Comparison of ENCODE assay signal across 10 mouse cellular contexts in the genomic region with DNA sequence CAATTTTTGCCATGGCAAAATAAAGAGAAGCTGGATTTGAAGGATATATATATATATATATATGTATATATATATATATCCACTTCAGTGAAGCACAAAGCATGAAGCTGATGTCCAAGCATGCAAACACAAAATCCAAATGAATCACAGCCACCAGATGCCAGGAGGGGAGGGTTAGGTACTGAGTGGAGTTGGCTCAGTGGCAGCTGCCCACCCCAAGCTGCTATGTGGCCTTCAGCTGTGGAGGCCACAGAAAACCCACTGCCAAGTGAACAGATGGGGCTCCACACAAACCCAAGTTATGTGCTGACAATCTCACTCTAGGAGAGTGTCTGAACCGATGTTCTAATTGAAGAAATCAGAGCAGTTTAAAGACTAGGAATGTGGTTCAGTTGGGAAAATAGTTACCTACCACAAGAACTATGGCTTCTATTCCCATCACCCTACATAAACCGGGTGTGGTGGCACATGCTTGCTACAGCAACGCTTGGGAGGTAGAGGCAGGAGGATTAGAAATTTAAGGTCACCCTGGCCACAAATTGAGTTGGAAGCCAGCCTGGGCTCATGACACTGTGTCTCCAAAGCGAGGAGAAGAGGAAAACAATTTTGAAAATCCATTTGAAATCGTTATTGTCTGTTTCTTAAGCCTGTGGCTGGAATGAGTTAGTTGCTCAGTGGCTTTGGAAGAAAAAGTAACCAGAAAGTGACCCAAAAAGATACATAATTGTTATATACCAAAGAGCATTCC.
DNase-seq lines count a peak whose midpoint lies in the region; ATAC-seq and TF ChIP-seq lines count a peak whose summit lies in the region.
"Had no signal": no experiment of that assay in that cellular context is flagged by ENCODE, and none has a peak within 500 bp of the region (broad histone marks: within the 10 kb centered on the region; RNA-seq: fewer than 3 reads in every experiment).

No protein-coding gene starts in this region.

- no peaks in the 10 kb centered on the region for H3K27me3 ChIP-seq in cerebellum, adult 2 months (ENCODE audit: control insufficient read depth, insufficient read depth, low read length)
- no peaks in the 10 kb centered on the region for H3K27me3 ChIP-seq in stomach, postnatal 0 days (ENCODE audit: control insufficient read depth, insufficient read depth, low read length)
- no peaks in the 10 kb centered on the region for H3K27me3 ChIP-seq in forebrain, embryonic 15.5 days
- H3K27me3 ChIP-seq: midbrain, embryonic 12.5 days had no signal

- H3K4me3 ChIP-seq in cerebellum, adult 2 months (replicated peaks; ENCODE audit: insufficient read depth, low read depth, low read length): no peak overlapping the region
- H3K4me3 ChIP-seq in layer of hippocampus, adult 2 months: no peak overlapping the region
- H3K4me3 ChIP-seq in stomach, postnatal 0 days (ENCODE audit: low read depth, low read length): no peak overlapping the region
- no peak overlapping the region for H3K4me3 ChIP-seq in forebrain, embryonic 15.5 days
- H3K4me3 ChIP-seq: midbrain, embryonic 12.5 days had no signal

- H3K36me3 ChIP-seq in stomach, postnatal 0 days (ENCODE audit: control insufficient read depth, insufficient read depth, low read length): no peaks in the 10 kb centered on the region
- H3K36me3 ChIP-seq in forebrain, embryonic 15.5 days: no peaks in the 10 kb centered on the region
- H3K36me3 ChIP-seq: midbrain, embryonic 12.5 days had no signal

- no peaks in the 10 kb centered on the region for H3K9me3 ChIP-seq in stomach, postnatal 0 days (ENCODE audit: control insufficient read depth, low read length)
- H3K9me3 ChIP-seq in forebrain, embryonic 15.5 days: no peaks in the 10 kb centered on the region
- H3K9me3 ChIP-seq: midbrain, embryonic 12.5 days had no signal

- peaks cover 13% of the 10 kb centered on the region for H3K4me1 ChIP-seq in cerebellum, adult 2 months (ENCODE audit: control insufficient read depth, insufficient read depth, low read length)
- H3K4me1 ChIP-seq in stomach, postnatal 0 days (replicated peaks; ENCODE audit: control insufficient read depth, insufficient read depth): no peaks in the 10 kb centered on the region
- H3K4me1 ChIP-seq in forebrain, embryonic 15.5 days: no peaks in the 10 kb centered on the region
- H3K4me1 ChIP-seq: midbrain, embryonic 12.5 days had no signal

- DNase-seq in brain, adult 2 months (ENCODE audit: low read depth, low spot score): peak; percentile 96
- DNase-seq in cerebellum, adult 2 months: peak; percentile 79 to 87
- DNase-seq in layer of hippocampus, adult 2 months (ENCODE audit: low spot score in 2 of 2): peak; percentile 49 to 73
- DNase-seq in left cerebral cortex, postnatal 36 days (ENCODE audit: low spot score in 2 of 2): peak; percentile 68 to 76
- no peak for DNase-seq in stomach, postnatal 0 days (ENCODE audit: low spot score)
- DNase-seq in spleen, postnatal 36 days (ENCODE audit: low spot score in 2 of 2): no peak
- DNase-seq: kidney, adult 9 months had no signal

- no peak for ATAC-seq in stomach, postnatal 0 days (ENCODE audit: low FRiP score, low TSS enrichment)
- no peak for ATAC-seq in forebrain, embryonic 15.5 days (replicated peaks)

- WGBS in cerebellum, adult 2 months: 11% methylated on average over 5 of the region's 5 CpGs
- 78% methylated on average over 5 of the region's 5 CpGs for WGBS in stomach, postnatal 0 days
- WGBS in forebrain, embryonic 15.5 days: 73% methylated on average over 5 of the region's 5 CpGs

- H3K9ac ChIP-seq in stomach, postnatal 0 days (ENCODE audit: low read length): no peak overlapping the region
- H3K9ac ChIP-seq in forebrain, embryonic 15.5 days (replicated peaks): no peak overlapping the region
- H3K9ac ChIP-seq: liver, embryonic 14.5 days; midbrain, embryonic 12.5 days had no signal

- no peak overlapping the region for H3K4me2 ChIP-seq in stomach, postnatal 0 days (replicated peaks; ENCODE audit: low read depth)
- no peak overlapping the region for H3K4me2 ChIP-seq in forebrain, embryonic 15.5 days (replicated peaks)
- H3K4me2 ChIP-seq: midbrain, embryonic 12.5 days had no signal

- intact Hi-C loops in left cerebral cortex, postnatal 36 days (cut with DNase I): no loop called here

- peak overlapping the region; percentile 43; the same call in 1 of the 2 replicates for H3K27ac ChIP-seq in cerebellum, adult 2 months (ENCODE audit: insufficient read depth, low read length)
- H3K27ac ChIP-seq in layer of hippocampus, adult 2 months: peak overlapping the region; percentile 43; the same call in 1 of the 2 replicates
- H3K27ac ChIP-seq in stomach, postnatal 0 days (replicated peaks): no peak overlapping the region
- no peak overlapping the region for H3K27ac ChIP-seq in forebrain, embryonic 15.5 days (replicated peaks)
- H3K27ac ChIP-seq: liver, embryonic 14.5 days; midbrain, embryonic 12.5 days had no signal

- no peak for TF ChIP-seq POLR2A in cerebellum, adult 2 months (IDR thresholded peaks at IDR 0.05; ENCODE audit: borderline replicate concordance, insufficient read depth, low read length)

- no peak for TF ChIP-seq CTCF in cerebellum, adult 2 months (IDR thresholded peaks at IDR 0.05; ENCODE audit: borderline replicate concordance, insufficient read depth, low read depth, low read length)
- TF ChIP-seq CTCF in layer of hippocampus, adult 2 months (conservative IDR thresholded peaks at IDR 0.05): no peak
- TF ChIP-seq CTCF in stomach, postnatal 0 days (IDR thresholded peaks at IDR 0.05; ENCODE audit: low read depth): no peak

- TF ChIP-seq EP300 in stomach, postnatal 0 days (optimal IDR thresholded peaks at IDR 0.05): no peak

Comparison
In these comparisons a context has a peak if more than half of its experiments do, and no peak if none do; other contexts are left out.
1. DNase-seq: peak in brain, adult 2 months (single experiment), cerebellum, adult 2 months (2 of 2), layer of hippocampus, adult 2 months (2 of 2) and left cerebral cortex, postnatal 36 days (2 of 2); none in stomach, postnatal 0 days (single experiment) and spleen, postnatal 36 days (0 of 2).
2. H3K27ac ChIP-seq: peak in cerebellum, adult 2 months (single experiment) and layer of hippocampus, adult 2 months (single experiment); none in stomach, postnatal 0 days (single experiment) and forebrain, embryonic 15.5 days (single experiment).